Mouse (Mus musculus): ENCODE results near the gene Ppa2. TPM values are rescaled to one million over a fixed set of nuclear protein-coding genes. Genes with fewer than 3 reads are reported as not detected.

Ppa2 gene
- polyA plus RNA-seq (2014; fragmentation: Nextera tagmentation; extraction: Ambion mirVana): 87.2 and 87.9 TPM in 2 replicates

DNA sequence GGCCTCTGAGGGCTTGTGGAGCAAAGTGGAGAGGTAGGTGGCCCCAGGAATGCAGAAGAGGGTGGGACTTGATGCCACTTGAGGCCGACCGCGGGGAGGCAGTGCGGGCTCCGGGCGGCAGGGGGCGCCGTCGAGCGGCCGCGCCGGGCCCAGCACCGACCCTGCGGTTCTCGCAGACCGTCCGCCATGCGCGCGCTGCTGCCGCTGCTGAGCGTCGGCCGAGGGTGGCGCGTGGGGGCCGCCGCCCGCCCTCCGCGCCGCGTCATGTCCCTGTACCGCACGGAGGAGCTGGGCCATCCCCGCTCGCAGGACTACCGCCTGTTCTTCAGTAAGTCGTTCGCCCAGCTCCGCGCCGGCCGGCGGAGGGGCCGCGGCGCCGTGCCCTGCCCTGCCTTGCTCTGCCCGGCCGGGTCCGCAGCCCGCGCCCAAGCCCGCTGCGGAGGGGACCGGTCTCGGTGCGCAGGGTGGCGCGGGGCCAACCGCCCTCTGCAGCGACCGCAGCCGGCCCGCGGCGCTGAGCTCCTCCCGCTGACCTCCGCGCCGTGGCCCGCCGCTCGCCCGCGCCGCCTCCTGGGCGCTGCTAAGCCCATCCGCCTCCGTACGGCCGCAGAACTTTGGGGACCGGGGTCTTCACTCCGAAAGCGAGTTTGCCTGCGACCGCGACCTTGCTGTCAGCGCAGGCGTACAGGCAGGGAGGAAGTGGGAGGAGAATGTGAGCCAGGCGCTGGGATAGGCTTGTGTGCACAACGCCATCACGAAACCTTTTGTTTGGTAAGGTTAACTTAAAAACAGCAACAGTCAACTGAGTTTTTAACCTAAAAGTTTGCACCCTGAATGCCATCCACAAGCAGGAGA lies at the start of gene Ppa2:
Ppa2 (plus strand) TSS at position 157 of the 855 bp plus-strand sequence.
- Histone ChIP-seq H3K4me3 (ENCODE audit: low read depth, low read length) (peak within 1 kb of the TSS; percentile 76), H3K9ac (ENCODE audit: low read length) (peak within 1 kb of the TSS; percentile 96), H3K36me3 (ENCODE audit: control insufficient read depth, insufficient read depth, low read length) (no peaks in the 10 kb centered on the region), H3K27ac (ENCODE audit: low read depth, low read length) (peak within 1 kb of the TSS; percentile 95), H3K4me2 (ENCODE audit: low read depth) (peak within 1 kb of the TSS; percentile 55), H3K4me1 (ENCODE audit: control insufficient read depth, insufficient read depth, low read length) (no peaks in the 10 kb centered on the region), H3K27me3 (ENCODE audit: control insufficient read depth, insufficient read depth, low read length) (no peaks in the 10 kb centered on the region), H3K9me3 (ENCODE audit: control insufficient read depth, low read length) (no peaks in the 10 kb centered on the region)
- WGBS: under 1% methylated on average over 53 of the region's 95 CpGs
- ATAC-seq (ENCODE audit: insufficient read depth, low FRiP score, low TSS enrichment): peak; percentile 94
- DNase-seq (ENCODE audit: low spot score): peak; percentile 89

DNA sequence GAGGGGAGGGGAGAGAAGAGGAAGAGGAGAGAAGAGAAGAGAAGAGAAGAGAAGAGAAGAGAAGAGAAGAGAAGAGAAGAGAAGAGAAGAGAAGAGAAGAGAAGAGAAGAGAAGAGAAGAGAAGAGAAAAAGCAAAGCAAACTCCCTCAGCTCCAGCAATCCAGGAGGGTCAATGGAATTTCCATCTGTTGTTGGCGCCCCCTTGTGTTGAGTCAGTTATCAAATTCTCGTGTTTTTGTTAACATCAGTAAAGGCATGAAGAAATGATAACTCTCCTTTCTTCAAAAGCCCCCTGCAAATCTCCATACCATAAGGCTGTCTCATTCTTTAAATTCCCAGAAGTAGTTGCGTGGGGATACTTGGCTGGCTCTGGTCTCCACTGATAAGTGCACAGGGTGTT lies 38.0 kb upstream of the Ppa2 start:
- Histone ChIP-seq H3K27ac (ENCODE audit: low read depth, low read length) (no peak overlapping the region), H3K9me3 (ENCODE audit: control insufficient read depth, low read length) (no peaks in the 10 kb centered on the region), H3K4me1 (ENCODE audit: control insufficient read depth, insufficient read depth, low read length) (no peaks in the 10 kb centered on the region), H3K27me3 (ENCODE audit: control insufficient read depth, insufficient read depth, low read length) (no peaks in the 10 kb centered on the region), H3K36me3 (ENCODE audit: control insufficient read depth, insufficient read depth, low read length) (no peaks in the 10 kb centered on the region), H3K9ac (ENCODE audit: low read length) (no peak overlapping the region), H3K4me3 (ENCODE audit: low read depth, low read length) (no peak overlapping the region), H3K4me2 (ENCODE audit: low read depth) (no peak overlapping the region)
- DNase-seq (ENCODE audit: low spot score) (peak; percentile 65), ATAC-seq (ENCODE audit: insufficient read depth, low FRiP score, low TSS enrichment) (no peak)
- 21% methylated on average over 3 of the region's 3 CpGs for WGBS

DNA sequence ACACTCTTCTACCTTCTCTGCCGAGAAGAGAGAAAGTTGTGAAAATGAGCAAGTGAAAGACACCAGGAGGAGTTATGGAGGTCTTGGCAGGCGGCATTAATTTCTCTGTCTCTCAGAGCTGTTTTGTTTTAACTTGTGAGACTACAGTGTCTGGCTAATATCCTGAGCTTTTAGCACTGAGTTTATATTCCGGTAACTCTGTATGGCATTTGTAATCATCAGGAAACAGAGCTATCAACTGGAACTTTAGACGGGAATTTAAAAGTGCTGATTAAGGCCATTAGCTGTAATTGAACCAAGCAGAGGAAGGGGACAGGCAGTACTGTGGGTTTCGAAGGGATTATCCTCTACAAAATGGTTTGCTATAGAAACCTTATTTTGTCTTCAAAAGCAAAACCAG lies 25.3 kb upstream of the Ppa2 start:
- WGBS: 84% methylated on average over 5 of the region's 5 CpGs
- Histone ChIP-seq H3K27me3 (ENCODE audit: control insufficient read depth, insufficient read depth, low read length) (no peaks in the 10 kb centered on the region), H3K27ac (ENCODE audit: low read depth, low read length) (no peak overlapping the region), H3K9me3 (ENCODE audit: control insufficient read depth, low read length) (no peaks in the 10 kb centered on the region), H3K4me1 (ENCODE audit: control insufficient read depth, insufficient read depth, low read length) (no peaks in the 10 kb centered on the region), H3K4me2 (ENCODE audit: low read depth) (no peak overlapping the region), H3K9ac (ENCODE audit: low read length) (no peak overlapping the region), H3K36me3 (ENCODE audit: control insufficient read depth, insufficient read depth, low read length) (no peaks in the 10 kb centered on the region), H3K4me3 (ENCODE audit: low read depth, low read length) (no peak overlapping the region)
- DNase-seq (ENCODE audit: low spot score): no peak
- no peak for ATAC-seq (ENCODE audit: insufficient read depth, low FRiP score, low TSS enrichment)

DNA sequence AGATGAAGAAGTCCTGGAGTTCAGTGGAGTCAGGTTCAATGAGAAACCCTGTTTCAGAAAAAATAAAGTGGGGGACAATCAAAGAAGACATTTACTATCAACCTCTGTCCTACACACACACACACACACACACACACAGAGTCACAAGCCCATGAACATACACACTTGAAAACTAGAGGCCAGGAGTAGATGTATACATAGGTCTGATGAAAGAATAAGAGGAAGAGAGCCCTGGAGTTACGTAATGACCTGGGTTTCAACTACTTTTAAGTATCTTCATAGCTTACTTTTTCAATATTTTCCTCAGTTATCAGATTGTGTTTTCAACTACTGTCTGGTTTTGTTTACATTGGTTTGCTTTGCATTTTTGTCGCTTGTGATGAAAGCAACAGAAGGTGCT lies 21.1 kb upstream of the Ppa2 start:
- H3K9ac ChIP-seq (ENCODE audit: low read length): no peak overlapping the region
- H3K27ac ChIP-seq (ENCODE audit: low read depth, low read length): no peak overlapping the region
- 94% methylated on average over 2 of the region's 2 CpGs for WGBS
- no peaks in the 10 kb centered on the region for H3K27me3 ChIP-seq (ENCODE audit: control insufficient read depth, insufficient read depth, low read length)
- no peaks in the 10 kb centered on the region for H3K9me3 ChIP-seq (ENCODE audit: control insufficient read depth, low read length)
- no peak for DNase-seq (ENCODE audit: low spot score)
- no peak for ATAC-seq (ENCODE audit: insufficient read depth, low FRiP score, low TSS enrichment)
- no peaks in the 10 kb centered on the region for H3K4me1 ChIP-seq (ENCODE audit: control insufficient read depth, insufficient read depth, low read length)
- no peaks in the 10 kb centered on the region for H3K36me3 ChIP-seq (ENCODE audit: control insufficient read depth, insufficient read depth, low read length)
- H3K4me3 ChIP-seq (ENCODE audit: low read depth, low read length): no peak overlapping the region
- H3K4me2 ChIP-seq (ENCODE audit: low read depth): no peak overlapping the region

DNA sequence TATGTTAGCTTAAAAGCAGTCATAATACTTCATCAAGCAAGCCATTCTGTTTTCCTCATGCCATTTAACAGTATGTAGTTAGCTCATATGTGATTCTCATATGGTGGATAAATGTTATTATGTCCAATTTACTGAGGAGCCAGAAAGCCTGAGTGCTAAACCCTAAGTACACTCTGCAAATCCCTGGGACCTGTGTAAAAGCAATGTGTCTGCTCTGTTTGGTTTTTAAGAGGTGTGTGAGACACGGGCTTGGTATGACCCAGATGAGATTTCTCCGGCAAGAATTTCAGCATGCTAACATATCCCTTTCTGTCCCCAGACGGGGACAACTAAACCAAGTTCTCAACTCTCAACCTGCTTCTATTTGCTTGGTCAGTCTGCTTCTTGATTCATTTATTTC lies 5.6 kb upstream of the Ppa2 start:
- WGBS: 91% methylated on average over 3 of the region's 3 CpGs

DNA sequence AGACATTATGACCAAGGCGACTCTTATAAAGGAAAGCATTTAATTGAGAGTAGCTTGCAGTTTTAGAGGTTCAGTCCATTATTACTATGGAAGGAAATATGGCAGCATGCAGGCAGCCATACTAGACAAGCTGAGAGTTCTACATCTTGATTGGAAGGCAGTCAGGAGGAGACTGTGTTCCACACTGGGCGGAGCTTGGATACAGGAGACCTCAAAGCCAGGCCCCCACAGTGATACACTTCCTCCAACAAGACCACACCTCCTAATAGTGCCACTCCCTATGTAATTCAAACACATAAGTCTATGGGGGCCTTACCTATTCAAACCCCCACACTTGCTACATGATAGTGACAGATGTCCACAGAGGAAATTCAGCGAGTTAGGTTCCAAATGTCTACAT lies 1.5 kb upstream of the Ppa2 start:
- ATAC-seq (ENCODE audit: insufficient read depth, low FRiP score, low TSS enrichment): no peak
- no peak overlapping the region for H3K9ac ChIP-seq (ENCODE audit: low read length)
- H3K27ac ChIP-seq (ENCODE audit: low read depth, low read length): no peak overlapping the region
- DNase-seq (ENCODE audit: low spot score): no peak
- no peaks in the 10 kb centered on the region for H3K27me3 ChIP-seq (ENCODE audit: control insufficient read depth, insufficient read depth, low read length)
- no peak overlapping the region for H3K4me3 ChIP-seq (ENCODE audit: low read depth, low read length)
- WGBS: 94% methylated on average over 3 of the region's 3 CpGs
- no peaks in the 10 kb centered on the region for H3K4me1 ChIP-seq (ENCODE audit: control insufficient read depth, insufficient read depth, low read length)
- no peaks in the 10 kb centered on the region for H3K9me3 ChIP-seq (ENCODE audit: control insufficient read depth, low read length)
- H3K36me3 ChIP-seq (ENCODE audit: control insufficient read depth, insufficient read depth, low read length): no peaks in the 10 kb centered on the region
- H3K4me2 ChIP-seq (ENCODE audit: low read depth): no peak overlapping the region

More for the DNA sequence above, 5.6 kb upstream of the Ppa2 start:
- ATAC-seq (ENCODE audit: insufficient read depth, low FRiP score, low TSS enrichment): no peak
- H3K36me3 ChIP-seq (ENCODE audit: control insufficient read depth, insufficient read depth, low read length): no peaks in the 10 kb centered on the region
- H3K9me3 ChIP-seq (ENCODE audit: control insufficient read depth, low read length): no peaks in the 10 kb centered on the region
- H3K4me3 ChIP-seq (ENCODE audit: low read depth, low read length): no peak overlapping the region
- H3K27ac ChIP-seq (ENCODE audit: low read depth, low read length): no peak overlapping the region
- H3K27me3 ChIP-seq (ENCODE audit: control insufficient read depth, insufficient read depth, low read length): no peaks in the 10 kb centered on the region
- no peak overlapping the region for H3K4me2 ChIP-seq (ENCODE audit: low read depth)
- H3K9ac ChIP-seq (ENCODE audit: low read length): no peak overlapping the region
- DNase-seq (ENCODE audit: low spot score): no peak
- H3K4me1 ChIP-seq (ENCODE audit: control insufficient read depth, insufficient read depth, low read length): no peaks in the 10 kb centered on the region

DNA sequence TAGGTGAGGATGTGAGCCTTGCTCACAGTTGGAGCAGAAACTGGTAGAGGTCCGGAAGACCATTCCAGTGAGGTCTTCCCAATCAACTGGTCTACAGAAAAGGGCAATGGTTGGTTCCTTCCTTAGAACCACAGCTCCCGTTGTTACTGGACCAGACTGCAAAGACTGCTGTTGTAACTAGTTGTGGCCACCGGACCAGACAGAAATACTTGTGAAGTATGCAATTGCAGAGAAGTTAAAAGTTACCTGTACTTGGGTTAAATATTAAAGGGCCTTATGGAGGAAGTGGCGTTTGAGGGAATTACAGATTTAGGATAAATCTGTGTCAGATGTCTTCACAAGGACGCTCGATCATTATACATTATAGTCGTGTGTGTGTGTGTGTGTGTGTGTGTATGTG lies 551 bp upstream of the Ppa2 start:
- no peak for ATAC-seq (ENCODE audit: insufficient read depth, low FRiP score, low TSS enrichment)
- H3K9ac ChIP-seq (ENCODE audit: low read length): no peak overlapping the region
- WGBS: 92% methylated on average over 7 of the region's 7 CpGs

DNA sequence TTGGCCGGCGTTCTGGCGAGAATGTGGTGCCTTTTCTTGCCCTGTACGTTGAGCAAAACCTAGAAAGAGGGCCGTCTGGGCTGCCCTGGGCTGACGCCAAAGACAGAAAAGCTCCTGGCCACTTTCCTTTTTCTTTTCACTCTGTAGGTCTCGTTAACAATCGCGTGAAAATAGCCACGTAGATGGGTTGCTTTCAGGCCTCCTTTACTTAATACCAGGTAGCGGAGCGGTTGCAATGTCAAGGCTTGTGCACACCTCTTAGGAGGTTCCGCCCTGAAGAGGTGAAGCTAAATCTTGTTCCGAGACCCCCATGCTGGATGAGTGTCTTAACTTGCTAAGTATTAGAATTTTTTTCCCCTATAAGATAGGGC lies 884 bp downstream of the Ppa2 start:
- ATAC-seq (ENCODE audit: insufficient read depth, low FRiP score, low TSS enrichment) (peak; percentile 11), DNase-seq (ENCODE audit: low spot score) (no peak)
- Histone ChIP-seq H3K9ac (ENCODE audit: low read length) (peak overlapping the region; percentile 96), H3K4me2 (ENCODE audit: low read depth) (peak overlapping the region; percentile 55), H3K4me3 (ENCODE audit: low read depth, low read length) (peak overlapping the region; percentile 76), H3K36me3 (ENCODE audit: control insufficient read depth, insufficient read depth, low read length) (no peaks in the 10 kb centered on the region), H3K9me3 (ENCODE audit: control insufficient read depth, low read length) (no peaks in the 10 kb centered on the region), H3K4me1 (ENCODE audit: control insufficient read depth, insufficient read depth, low read length) (no peaks in the 10 kb centered on the region), H3K27me3 (ENCODE audit: control insufficient read depth, insufficient read depth, low read length) (no peaks in the 10 kb centered on the region), H3K27ac (ENCODE audit: low read depth, low read length) (peak overlapping the region; percentile 95)
- WGBS: 22% methylated on average over 14 of the region's 14 CpGs

More for the DNA sequence above, 551 bp upstream of the Ppa2 start:
- Histone ChIP-seq H3K27me3 (ENCODE audit: control insufficient read depth, insufficient read depth, low read length) (no peaks in the 10 kb centered on the region), H3K4me3 (ENCODE audit: low read depth, low read length) (no peak overlapping the region), H3K9me3 (ENCODE audit: control insufficient read depth, low read length) (no peaks in the 10 kb centered on the region), H3K4me1 (ENCODE audit: control insufficient read depth, insufficient read depth, low read length) (no peaks in the 10 kb centered on the region), H3K4me2 (ENCODE audit: low read depth) (no peak overlapping the region), H3K27ac (ENCODE audit: low read depth, low read length) (no peak overlapping the region), H3K36me3 (ENCODE audit: control insufficient read depth, insufficient read depth, low read length) (no peaks in the 10 kb centered on the region)
- DNase-seq (ENCODE audit: low spot score): no peak

DNA sequence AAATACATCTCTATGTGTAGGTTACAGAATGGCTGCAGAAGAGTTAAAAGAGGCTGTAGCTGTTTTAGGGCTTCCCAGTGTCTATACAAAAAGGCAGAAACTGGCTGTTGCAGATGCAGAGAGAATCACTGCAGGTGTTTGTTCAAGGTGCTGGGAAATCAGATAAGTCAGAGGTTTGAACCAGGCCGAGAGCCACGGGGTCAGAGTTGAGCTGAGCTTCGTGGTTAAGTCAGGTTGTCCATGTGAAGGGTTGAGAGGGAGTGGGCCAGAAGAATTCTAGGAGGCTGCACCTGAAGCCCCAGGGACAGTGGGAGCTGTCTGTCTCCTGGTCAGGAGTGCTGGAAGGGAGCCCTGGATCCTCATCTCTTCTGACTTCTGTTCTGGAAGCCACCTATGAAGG lies 2.4 kb downstream of the Ppa2 start:
- Histone ChIP-seq H3K4me1 (ENCODE audit: control insufficient read depth, insufficient read depth, low read length) (no peaks in the 10 kb centered on the region), H3K9me3 (ENCODE audit: control insufficient read depth, low read length) (no peaks in the 10 kb centered on the region), H3K4me3 (ENCODE audit: low read depth, low read length) (no peak overlapping the region), H3K36me3 (ENCODE audit: control insufficient read depth, insufficient read depth, low read length) (no peaks in the 10 kb centered on the region), H3K27ac (ENCODE audit: low read depth, low read length) (no peak overlapping the region), H3K4me2 (ENCODE audit: low read depth) (no peak overlapping the region), H3K9ac (ENCODE audit: low read length) (no peak overlapping the region), H3K27me3 (ENCODE audit: control insufficient read depth, insufficient read depth, low read length) (no peaks in the 10 kb centered on the region)
- WGBS: 86% methylated on average over 3 of the region's 3 CpGs
- DNase-seq (ENCODE audit: low spot score): no peak
- no peak for ATAC-seq (ENCODE audit: insufficient read depth, low FRiP score, low TSS enrichment)
